Mouse (Mus musculus) liver, embryonic 14.5 days (tissue): ENCODE data around the gene Nrip1.

Source experiments
- CTCF ChIP-seq: IDR thresholded peaks from 2 replicates; pipeline ENCODE4 v1.5.1; 2016; ENCODE audit warnings: antibody characterized with exemption, low read depth, control low read depth
- EP300 ChIP-seq: IDR thresholded peaks from 2 replicates; pipeline ENCODE4 v1.6.1; 2016; ENCODE audit warnings: antibody characterized with exemption, low read depth

DNA sequence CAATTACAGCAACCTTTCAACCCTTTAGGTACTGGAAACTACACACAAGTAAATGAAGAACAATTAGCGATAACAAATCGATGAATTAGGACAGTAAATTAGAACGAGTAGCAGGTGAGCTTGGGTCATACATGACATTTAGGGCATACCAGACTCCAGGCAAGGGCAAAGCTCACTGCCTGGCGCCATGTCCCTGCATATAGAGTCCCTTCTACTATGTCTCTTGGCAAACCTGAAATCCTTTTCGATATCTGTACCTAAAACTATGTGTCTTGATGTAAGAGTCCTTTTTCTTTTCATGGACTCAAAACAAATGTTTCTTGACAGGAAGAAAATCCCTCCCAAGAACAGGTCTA lies 53.5 kb downstream of the Nrip1 start:
- TF ChIP-seq CTCF (no peak), EP300 (no peak)
